Mouse (Mus musculus): Measurements from ENCODE around the gene Zfp654. TPM values are rescaled to one million over a fixed set of nuclear protein-coding genes. Genes with fewer than 3 reads are reported as not detected.
"Not testable (repeated sequence)": the region's sequence is repeated elsewhere in the genome, so short reads cannot be mapped to it uniquely, and the experiment has no call there.

The Zfp654 gene
- polyA plus RNA-seq, 1 experiment from 2014 or later: 7.7 TPM

- ATAC-seq (ENCODE audit: low read depth): no peak
- no peaks in the 10 kb centered on the region for H3K4me1 ChIP-seq (ENCODE audit: control insufficient read depth, insufficient read depth, low read length)
- no peak overlapping the region for H3K27ac ChIP-seq (replicated peaks; ENCODE audit: low read depth, low read length)
- no peaks in the 10 kb centered on the region for H3K27me3 ChIP-seq (replicated peaks; ENCODE audit: control insufficient read depth, insufficient read depth, low read length)
- no peaks in the 10 kb centered on the region for H3K9me3 ChIP-seq (ENCODE audit: control insufficient read depth, low read length)
- H3K4me2 ChIP-seq (ENCODE audit: low read depth, low read length): no peak overlapping the region
- peak; percentile 30 for DNase-seq (ENCODE audit: low spot score)
- no peaks in the 10 kb centered on the region for H3K36me3 ChIP-seq (ENCODE audit: control insufficient read depth, insufficient read depth, low read length)
- WGBS: 38% methylated on average over 3 of the region's 3 CpGs
- no peak overlapping the region for H3K9ac ChIP-seq (ENCODE audit: low read depth, low read length)
- no peak overlapping the region for H3K4me3 ChIP-seq (ENCODE audit: low read depth, low read length)
Measured at GRCm38 (mm10) chr16:64872296-64872695, 20.8 kb upstream of the Zfp654 start.

- H3K27me3 ChIP-seq (replicated peaks; ENCODE audit: control insufficient read depth, insufficient read depth, low read length): no peaks in the 10 kb centered on the region
- H3K4me1 ChIP-seq (ENCODE audit: control insufficient read depth, insufficient read depth, low read length): no peaks in the 10 kb centered on the region
- no peak overlapping the region for H3K27ac ChIP-seq (replicated peaks; ENCODE audit: low read depth, low read length)
- DNase-seq (ENCODE audit: low spot score) (no peak), ATAC-seq (ENCODE audit: low read depth) (no peak)
- H3K9me3 ChIP-seq (ENCODE audit: control insufficient read depth, low read length): no peaks in the 10 kb centered on the region
- no peak overlapping the region for H3K9ac ChIP-seq (ENCODE audit: low read depth, low read length)
- no peaks in the 10 kb centered on the region for H3K36me3 ChIP-seq (ENCODE audit: control insufficient read depth, insufficient read depth, low read length)
- no peak overlapping the region for H3K4me2 ChIP-seq (ENCODE audit: low read depth, low read length)
- WGBS: 68% methylated on average over 2 of the region's 2 CpGs
- no peak overlapping the region for H3K4me3 ChIP-seq (ENCODE audit: low read depth, low read length)
Measured at GRCm38 (mm10) chr16:64869621-64870020, 18.2 kb upstream of the Zfp654 start.

- H3K27me3 ChIP-seq (replicated peaks; ENCODE audit: control insufficient read depth, insufficient read depth, low read length): no peaks in the 10 kb centered on the region
- H3K27ac ChIP-seq (replicated peaks; ENCODE audit: low read depth, low read length): no peak overlapping the region
- no peak overlapping the region for H3K4me3 ChIP-seq (ENCODE audit: low read depth, low read length)
- ATAC-seq (ENCODE audit: low read depth) (no peak), DNase-seq (ENCODE audit: low spot score) (no peak)
- whole genome bisulfite sequencing: 61% methylated on average over 6 of the region's 6 CpGs
- H3K9me3 ChIP-seq (ENCODE audit: control insufficient read depth, low read length): no peaks in the 10 kb centered on the region
- no peak overlapping the region for H3K4me2 ChIP-seq (ENCODE audit: low read depth, low read length)
- no peaks in the 10 kb centered on the region for H3K4me1 ChIP-seq (ENCODE audit: control insufficient read depth, insufficient read depth, low read length)
- H3K9ac ChIP-seq (ENCODE audit: low read depth, low read length): no peak overlapping the region
- no peaks in the 10 kb centered on the region for H3K36me3 ChIP-seq (ENCODE audit: control insufficient read depth, insufficient read depth, low read length)
Measured at GRCm38 (mm10) chr16:64868613-64869012, 17.2 kb upstream of the Zfp654 start.

GRCm38 (mm10) chr16:64865841-64866240 is 14.4 kb upstream of the Zfp654 start:
- H3K9me3 ChIP-seq (ENCODE audit: control insufficient read depth, low read length); ATAC-seq (ENCODE audit: low read depth); H3K4me1 ChIP-seq (ENCODE audit: control insufficient read depth, insufficient read depth, low read length); H3K36me3 ChIP-seq (ENCODE audit: control insufficient read depth, insufficient read depth, low read length); H3K4me3 ChIP-seq (ENCODE audit: low read depth, low read length); H3K4me2 ChIP-seq (ENCODE audit: low read depth, low read length); DNase-seq (ENCODE audit: low spot score); H3K9ac ChIP-seq (ENCODE audit: low read depth, low read length); H3K27me3 ChIP-seq (replicated peaks; ENCODE audit: control insufficient read depth, insufficient read depth, low read length); H3K27ac ChIP-seq (replicated peaks; ENCODE audit: low read depth, low read length): not testable (repeated sequence)
- 91% methylated on average over 8 of the region's 8 CpGs for WGBS

- DNase-seq (ENCODE audit: low spot score): no peak
- Histone ChIP-seq H3K36me3 (ENCODE audit: control insufficient read depth, insufficient read depth, low read length) (peaks cover 47% of the 10 kb centered on the region), H3K4me3 (ENCODE audit: low read depth, low read length) (no peak overlapping the region), H3K27me3 (replicated peaks; ENCODE audit: control insufficient read depth, insufficient read depth, low read length) (no peaks in the 10 kb centered on the region), H3K4me2 (ENCODE audit: low read depth, low read length) (no peak overlapping the region), H3K27ac (replicated peaks; ENCODE audit: low read depth, low read length) (no peak overlapping the region), H3K4me1 (ENCODE audit: control insufficient read depth, insufficient read depth, low read length) (peaks cover 13% of the 10 kb centered on the region), H3K9me3 (ENCODE audit: control insufficient read depth, low read length) (0 out of 2 replicates have a peak, but pooled peaks cover 3% of the 10 kb centered on the region), H3K9ac (ENCODE audit: low read depth, low read length) (no peak overlapping the region)
- WGBS: 86% methylated on average over 3 of the region's 3 CpGs
- no peak for ATAC-seq (ENCODE audit: low read depth)
Measured at GRCm38 (mm10) chr16:64856946-64857345, 5.5 kb upstream of the Zfp654 start.

GRCm38 (mm10) chr16:64852891-64853290 is 1.4 kb upstream of the Zfp654 start:
- DNase-seq (ENCODE audit: low spot score): no peak
- H3K9me3 ChIP-seq (ENCODE audit: control insufficient read depth, low read length): 0 out of 2 replicates have a peak, but pooled peaks cover 3% of the 10 kb centered on the region
- H3K4me2 ChIP-seq (ENCODE audit: low read depth, low read length): peak overlapping the region; percentile 60
- peaks cover 18% of the 10 kb centered on the region for H3K4me1 ChIP-seq (ENCODE audit: control insufficient read depth, insufficient read depth, low read length)
- H3K36me3 ChIP-seq (ENCODE audit: control insufficient read depth, insufficient read depth, low read length): peaks cover 37% of the 10 kb centered on the region
- peak overlapping the region; percentile 95 for H3K9ac ChIP-seq (ENCODE audit: low read depth, low read length)
- ATAC-seq (ENCODE audit: low read depth): no peak
- H3K27me3 ChIP-seq (replicated peaks; ENCODE audit: control insufficient read depth, insufficient read depth, low read length): no peaks in the 10 kb centered on the region
- peak overlapping the region; percentile 95 for H3K4me3 ChIP-seq (ENCODE audit: low read depth, low read length)
- peak overlapping the region; percentile 97 for H3K27ac ChIP-seq (replicated peaks; ENCODE audit: low read depth, low read length)
- 4% methylated on average over 14 of the region's 14 CpGs for WGBS

- peak overlapping the region; percentile 95 for H3K4me3 ChIP-seq (ENCODE audit: low read depth, low read length)
- peak overlapping the region; percentile 95 for H3K9ac ChIP-seq (ENCODE audit: low read depth, low read length)
- peak; percentile 1; the same call in 1 of the 2 replicates for ATAC-seq (ENCODE audit: low read depth)
- WGBS: 2% methylated on average over 15 of the region's 53 CpGs
- no peaks in the 10 kb centered on the region for H3K27me3 ChIP-seq (replicated peaks; ENCODE audit: control insufficient read depth, insufficient read depth, low read length)
- peaks cover 18% of the 10 kb centered on the region for H3K4me1 ChIP-seq (ENCODE audit: control insufficient read depth, insufficient read depth, low read length)
- peak; percentile 34 for DNase-seq (ENCODE audit: low spot score)
- 0 out of 2 replicates have a peak, but pooled peaks cover 3% of the 10 kb centered on the region for H3K9me3 ChIP-seq (ENCODE audit: control insufficient read depth, low read length)
- peak overlapping the region; percentile 97 for H3K27ac ChIP-seq (replicated peaks; ENCODE audit: low read depth, low read length)
- H3K36me3 ChIP-seq (ENCODE audit: control insufficient read depth, insufficient read depth, low read length): peaks cover 33% of the 10 kb centered on the region
- peak overlapping the region; percentile 60 for H3K4me2 ChIP-seq (ENCODE audit: low read depth, low read length)
Measured at GRCm38 (mm10) chr16:64852441-64852871, 1.0 kb upstream of the Zfp654 start.

- Histone ChIP-seq H3K4me1 (ENCODE audit: control insufficient read depth, insufficient read depth, low read length) (peaks cover 18% of the 10 kb centered on the region), H3K27me3 (replicated peaks; ENCODE audit: control insufficient read depth, insufficient read depth, low read length) (no peaks in the 10 kb centered on the region), H3K9ac (ENCODE audit: low read depth, low read length) (peak overlapping the region; percentile 95), H3K4me3 (ENCODE audit: low read depth, low read length) (peak overlapping the region; percentile 95), H3K4me2 (ENCODE audit: low read depth, low read length) (peak overlapping the region; percentile 96), H3K36me3 (ENCODE audit: control insufficient read depth, insufficient read depth, low read length) (peaks cover 22% of the 10 kb centered on the region), H3K27ac (replicated peaks; ENCODE audit: low read depth, low read length) (peak overlapping the region; percentile 93), H3K9me3 (ENCODE audit: control insufficient read depth, low read length) (0 out of 2 replicates have a peak, but pooled peaks cover 3% of the 10 kb centered on the region)
- WGBS: 0% methylated on average over 6 of the region's 45 CpGs
- ATAC-seq (ENCODE audit: low read depth) (peak; percentile 27), DNase-seq (ENCODE audit: low spot score) (no peak)
Measured at GRCm38 (mm10) chr16:64851085-64851562, 328 bp downstream of the Zfp654 start.

All from embryonic facial prominence, embryonic 14.5 days (tissue).